Comparison of ENCODE assay signal across 9 mouse cellular contexts in genomic region chrX:111462092-111462491, GRCm38 (mm10).
DNase-seq lines count a peak whose midpoint lies in the region; ATAC-seq and TF ChIP-seq lines count a peak whose summit lies in the region.
"Had no signal": no experiment of that assay in that cellular context is flagged by ENCODE, and none has a peak within 500 bp of the region (broad histone marks: within the 10 kb centered on the region; RNA-seq: fewer than 3 reads in every experiment).

No protein-coding gene starts in this region.

- no peaks in the 10 kb centered on the region for H3K36me3 ChIP-seq in lung, embryonic 16.5 days (ENCODE audit: control insufficient read depth, insufficient read depth, low read length)
- H3K36me3 ChIP-seq in liver, adult 2 months (ENCODE audit: control insufficient read depth, insufficient read depth, low read length), result no peaks in the 10 kb centered on the region
- H3K36me3 ChIP-seq in stomach, embryonic 14.5 days (ENCODE audit: control insufficient read depth, insufficient read depth, low read length), result no peaks in the 10 kb centered on the region

- no peaks in the 10 kb centered on the region for H3K27me3 ChIP-seq in cerebellum, adult 2 months (ENCODE audit: control insufficient read depth, insufficient read depth, low read length)
- no peaks in the 10 kb centered on the region for H3K27me3 ChIP-seq in lung, embryonic 16.5 days (ENCODE audit: control insufficient read depth, insufficient read depth, low read depth, low read length)
- no peaks in the 10 kb centered on the region for H3K27me3 ChIP-seq in liver, adult 2 months (ENCODE audit: control insufficient read depth, insufficient read depth, low read length)
- no peaks in the 10 kb centered on the region for H3K27me3 ChIP-seq in stomach, embryonic 14.5 days (ENCODE audit: control insufficient read depth, insufficient read depth, low read length)

- peak overlapping the region; percentile 68 for H3K4me3 ChIP-seq in cerebellum, adult 2 months (replicated peaks; ENCODE audit: insufficient read depth, low read depth, low read length)
- peak overlapping the region; percentile 56 for H3K4me3 ChIP-seq in lung, embryonic 16.5 days (ENCODE audit: low read length)
- H3K4me3 ChIP-seq in liver, adult 2 months (ENCODE audit: insufficient read depth, low read depth, low read length), result peak overlapping the region; percentile 68; the same call in 1 of the 2 replicates
- peak overlapping the region; percentile 53 for H3K4me3 ChIP-seq in stomach, embryonic 14.5 days (ENCODE audit: low read depth, low read length)

- intact Hi-C loops in left cerebral cortex, postnatal 25 days (cut with DNase I), result no loop called here

- H3K9me3 ChIP-seq in lung, embryonic 16.5 days (ENCODE audit: control insufficient read depth, low read length), result no peaks in the 10 kb centered on the region
- H3K9me3 ChIP-seq in stomach, embryonic 14.5 days (ENCODE audit: control insufficient read depth, low read depth, low read length), result no peaks in the 10 kb centered on the region

- WGBS in cerebellum, adult 2 months, result 11% methylated on average over 7 of the region's 8 CpGs
- whole genome bisulfite sequencing in lung, embryonic 16.5 days, result 18% methylated on average over 8 of the region's 8 CpGs
- WGBS in liver, adult 2 months, result 12% methylated on average over 8 of the region's 8 CpGs
- 21% methylated on average over 8 of the region's 8 CpGs for WGBS in stomach, embryonic 14.5 days

- H3K79me2 ChIP-seq in liver, adult 2 months (ENCODE audit: control insufficient read depth, insufficient read depth, low read length), result no peaks in the 10 kb centered on the region

- TF ChIP-seq POLR2A in cerebellum, adult 2 months (IDR thresholded peaks at IDR 0.05; ENCODE audit: borderline replicate concordance, insufficient read depth, low read length), result no peak
- TF ChIP-seq POLR2A in liver, adult 2 months (IDR thresholded peaks at IDR 0.05; ENCODE audit: extremely low read depth, insufficient read depth, low read length), result no peak

- peak in 1 of 2 experiments; percentile 1 for DNase-seq in cerebellum, adult 2 months
- no peak for DNase-seq in cerebellum, adult 9-10 months
- no peak for DNase-seq in lung, postnatal 10 days
- no peak for DNase-seq in liver, adult 2 months (ENCODE audit: extremely low read depth, low read depth, low spot score)
- no peak for DNase-seq in left cerebral cortex, postnatal 25 days (ENCODE audit: low spot score in 2 of 2)
- no peak for DNase-seq in gastrocnemius, postnatal 10 days

- no peak for TF ChIP-seq CTCF in cerebellum, adult 2 months (IDR thresholded peaks at IDR 0.05; ENCODE audit: borderline replicate concordance, insufficient read depth, low read depth, low read length)
- TF ChIP-seq CTCF in liver, adult 2 months (IDR thresholded peaks at IDR 0.05; ENCODE audit: low read depth, low read length), result no peak

- peak overlapping the region; percentile 62 for H3K4me2 ChIP-seq in lung, embryonic 16.5 days (ENCODE audit: low read depth, low read length)
- H3K4me2 ChIP-seq in stomach, embryonic 14.5 days (replicated peaks; ENCODE audit: low read depth, low read length), result peak overlapping the region; percentile 39

- no peak overlapping the region for H3K27ac ChIP-seq in cerebellum, adult 2 months (ENCODE audit: insufficient read depth, low read length)
- 0 out of 2 replicates have a peak overlapping the region, but pooled peaks have one; percentile 16 for H3K27ac ChIP-seq in lung, embryonic 16.5 days (ENCODE audit: low read length)
- H3K27ac ChIP-seq in liver, adult 2 months (replicated peaks; ENCODE audit: insufficient read depth, low read depth, low read length), result no peak overlapping the region
- H3K27ac ChIP-seq in stomach, embryonic 14.5 days (ENCODE audit: low read length), result peak overlapping the region; percentile 56; the same call in 1 of the 2 replicates
- H3K27ac ChIP-seq: macrophage had no signal

- no peaks in the 10 kb centered on the region for H3K4me1 ChIP-seq in cerebellum, adult 2 months (ENCODE audit: control insufficient read depth, insufficient read depth, low read length)
- no peaks in the 10 kb centered on the region for H3K4me1 ChIP-seq in lung, embryonic 16.5 days (replicated peaks; ENCODE audit: control insufficient read depth, insufficient read depth, low read length)
- no peaks in the 10 kb centered on the region for H3K4me1 ChIP-seq in liver, adult 2 months (ENCODE audit: control insufficient read depth, insufficient read depth, low read length)
- no peaks in the 10 kb centered on the region for H3K4me1 ChIP-seq in stomach, embryonic 14.5 days (ENCODE audit: control insufficient read depth, insufficient read depth, low read length)

- peak overlapping the region; percentile 68 for H3K9ac ChIP-seq in lung, embryonic 16.5 days (ENCODE audit: low read length)
- no peak overlapping the region for H3K9ac ChIP-seq in liver, adult 2 months (ENCODE audit: low read depth, low read length)
- peak overlapping the region; percentile 42; the same call in 1 of the 2 replicates for H3K9ac ChIP-seq in stomach, embryonic 14.5 days (replicated peaks; ENCODE audit: low read depth, low read length)

- ATAC-seq in lung, embryonic 16.5 days (ENCODE audit: low read depth), result no peak
- no peak for ATAC-seq in stomach, embryonic 14.5 days (ENCODE audit: insufficient number of reproducible peaks, insufficient read depth, low FRiP score, low read depth)

Comparison
In these comparisons a context has a peak if more than half of its experiments do, and no peak if none do; other contexts are left out.
1. H3K27ac ChIP-seq: peak in lung, embryonic 16.5 days (single experiment) and stomach, embryonic 14.5 days (single experiment); none in cerebellum, adult 2 months (single experiment) and liver, adult 2 months (single experiment).
2. Peak in every context shown above with its lines, with median percentiles within 50 percentile points of each other: H3K4me3 ChIP-seq.